Mouse (Mus musculus) heart, adult 9 months (tissue): ENCODE data around the gene Tex11.
"Not testable (repeated sequence)": the region's sequence is repeated elsewhere in the genome, so short reads cannot be mapped to it uniquely, and the experiment has no call there.

Experiments used
- DNase-seq, 2 experiments: peaks; one replicate each; pipeline ENCODE4 v3.0.0; 2022; ENCODE audit warnings: low spot score in 2 of 2

Tex11 gene

GRCm38 (mm10) chrX:101059541-101059940 is at the start of gene Tex11:
TSS of gene Tex11 (minus strand) at chrX:101059667.
- no peak for DNase-seq

DNA sequence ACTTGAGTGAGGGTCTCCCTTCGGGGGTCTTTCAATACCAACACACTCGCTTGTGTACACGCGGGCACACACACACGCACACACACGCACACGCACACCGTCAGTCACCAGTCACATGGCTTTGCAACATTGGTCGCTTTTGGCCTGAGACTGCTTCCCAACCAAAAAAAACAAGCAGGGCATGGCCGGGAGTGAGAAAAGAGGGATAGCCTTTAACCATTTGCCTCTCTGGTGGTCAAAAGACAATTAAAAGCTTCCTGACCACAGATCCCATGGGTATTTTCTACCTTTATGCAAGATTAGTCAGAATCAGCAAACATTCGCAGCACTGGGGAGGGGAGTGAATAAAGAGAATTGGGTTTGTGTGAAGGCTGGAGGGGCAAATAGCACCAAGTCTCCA is 26.5 kb upstream of the Tex11 start, which contains the start of gene Slc7a3:
TSS of gene Slc7a3 (minus strand) at position 101 of the 400 bp plus-strand sequence.
- no peak for DNase-seq

- not testable (repeated sequence) for DNase-seq
Measured at GRCm38 (mm10) chrX:101085211-101085610, 25.7 kb upstream of the Tex11 start.

DNA sequence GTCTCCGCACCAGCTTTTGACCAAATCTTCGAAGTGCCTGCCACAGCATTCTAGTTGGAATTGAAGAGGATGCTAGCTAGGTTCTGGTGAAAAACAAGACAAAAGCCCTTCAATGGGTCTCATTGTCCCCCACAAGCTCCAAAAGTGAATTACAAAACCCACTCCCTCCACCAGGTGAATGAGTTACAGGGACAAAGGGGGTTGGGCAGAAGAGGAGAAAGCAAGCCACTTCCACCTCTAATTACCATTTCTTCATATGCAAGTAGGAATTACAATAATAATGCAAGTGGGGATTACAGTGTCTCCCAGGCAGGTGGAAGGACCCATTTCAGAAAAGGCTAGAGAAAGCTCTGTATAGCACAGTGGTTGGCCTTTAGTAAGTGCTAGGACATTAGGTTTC is 24.7 kb upstream of the Tex11 start:
- DNase-seq, result no peak

DNA sequence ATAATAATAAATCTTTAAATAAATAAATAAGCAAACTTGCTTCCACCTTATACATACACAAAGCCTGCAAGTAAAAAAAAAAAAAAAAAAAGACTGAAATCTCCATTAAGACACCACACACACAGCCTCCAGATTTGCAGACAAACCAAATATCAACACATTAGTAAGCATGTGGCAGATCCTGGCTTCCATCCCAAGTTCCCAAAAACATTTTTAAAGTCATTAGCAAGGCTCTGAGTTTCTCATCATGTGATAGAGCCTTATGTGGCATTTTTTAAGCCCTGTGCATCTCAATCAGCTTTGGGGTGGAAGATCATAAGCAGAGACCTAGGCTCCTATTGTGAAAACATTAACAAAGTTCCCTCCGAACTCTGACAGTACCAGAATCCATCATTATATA is 5.8 kb upstream of the Tex11 start:
- no peak for DNase-seq

- no peak for DNase-seq
Measured at GRCm38 (mm10) chrX:101063503-101063902, 4.0 kb upstream of the Tex11 start.

DNA sequence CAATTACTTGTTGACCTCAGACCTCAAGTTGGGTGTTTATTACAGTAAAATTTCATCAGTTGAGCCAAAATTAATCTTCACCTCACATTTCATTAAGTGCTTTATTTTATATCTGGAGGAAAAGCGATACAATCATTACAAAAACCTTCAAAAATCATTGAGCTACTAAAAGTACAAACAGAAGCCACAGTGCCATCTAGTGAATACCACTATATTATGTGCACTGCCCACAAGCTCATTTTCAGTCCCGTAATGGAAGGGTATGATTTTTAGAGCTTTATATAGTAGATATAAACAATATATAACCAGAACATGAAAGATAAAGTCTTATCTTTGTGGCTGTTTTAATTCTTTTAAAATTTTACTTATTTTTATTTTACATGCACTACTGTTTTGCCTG is 115.8 kb downstream of the Tex11 start:
- no peak for DNase-seq

DNA sequence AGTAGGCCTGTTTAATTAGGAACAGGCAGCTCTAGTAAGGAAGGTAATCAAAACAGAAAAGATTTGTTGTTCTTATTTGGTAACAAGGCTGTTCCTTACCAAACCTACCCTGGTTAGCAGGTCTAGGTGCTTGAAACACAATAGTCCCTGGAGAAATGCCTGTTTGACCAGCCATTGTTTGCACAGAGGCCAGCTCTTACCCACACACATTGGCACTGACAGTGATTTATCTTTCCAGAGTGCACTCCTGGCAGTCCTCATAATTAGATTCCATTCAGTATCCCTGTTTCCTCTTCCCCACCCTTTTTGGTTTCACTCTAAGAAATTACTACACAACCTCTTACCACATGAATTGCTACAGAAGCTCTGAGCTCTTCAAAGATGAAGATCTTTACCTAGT is 220.3 kb downstream of the Tex11 start:
- no peak for DNase-seq

DNA sequence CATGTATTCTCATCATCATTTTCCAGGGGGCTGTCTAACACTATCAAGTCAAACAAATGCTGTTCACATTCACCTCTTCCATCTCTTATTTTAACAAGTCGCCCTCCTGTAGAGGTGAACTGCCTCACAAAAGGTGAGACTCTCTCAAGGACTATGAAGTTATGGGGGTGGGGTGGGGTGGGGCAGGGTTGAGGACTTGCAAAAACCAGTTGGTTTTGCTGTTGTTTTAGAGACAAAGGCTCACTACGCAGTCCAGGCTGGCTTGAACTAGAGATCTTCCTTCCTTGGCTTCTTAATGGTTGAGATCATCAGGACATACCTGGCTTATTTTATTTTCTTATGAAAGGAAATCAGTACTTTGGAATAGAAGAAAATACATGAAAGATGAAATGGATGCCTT is 226.7 kb downstream of the Tex11 start:
- DNase-seq, result no peak

GRCm38 (mm10) chrX:100825557-100825956 is 233.9 kb downstream of the Tex11 start:
- DNase-seq, result no peak

GRCm38 (mm10) chrX:100821149-100821548 is 238.3 kb downstream of the Tex11 start:
- DNase-seq, result no peak

GRCm38 (mm10) chrX:100818681-100819080 is 240.8 kb downstream of the Tex11 start:
- no peak for DNase-seq

GRCm38 (mm10) chrX:100815766-100816165 is 243.7 kb downstream of the Tex11 start:
- DNase-seq, result no peak

DNA sequence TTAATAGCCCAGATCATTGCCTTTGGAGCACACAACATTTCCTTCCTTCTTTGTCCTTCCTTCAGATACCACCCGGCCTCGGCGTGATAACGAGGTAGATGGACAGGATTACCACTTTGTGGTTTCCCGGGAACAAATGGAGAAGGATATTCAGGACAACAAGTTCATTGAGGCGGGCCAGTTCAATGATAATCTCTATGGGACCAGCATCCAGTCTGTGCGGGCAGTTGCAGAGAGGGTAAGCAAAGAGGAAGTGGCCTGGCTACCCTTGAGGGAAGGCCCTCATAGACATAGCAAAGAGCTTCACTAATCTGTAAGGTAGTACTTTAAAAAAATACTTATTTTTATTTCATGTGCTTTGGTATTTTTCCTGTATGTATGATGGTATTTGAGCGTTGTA is 245.3 kb downstream of the Tex11 start:
- no peak for DNase-seq

DNA sequence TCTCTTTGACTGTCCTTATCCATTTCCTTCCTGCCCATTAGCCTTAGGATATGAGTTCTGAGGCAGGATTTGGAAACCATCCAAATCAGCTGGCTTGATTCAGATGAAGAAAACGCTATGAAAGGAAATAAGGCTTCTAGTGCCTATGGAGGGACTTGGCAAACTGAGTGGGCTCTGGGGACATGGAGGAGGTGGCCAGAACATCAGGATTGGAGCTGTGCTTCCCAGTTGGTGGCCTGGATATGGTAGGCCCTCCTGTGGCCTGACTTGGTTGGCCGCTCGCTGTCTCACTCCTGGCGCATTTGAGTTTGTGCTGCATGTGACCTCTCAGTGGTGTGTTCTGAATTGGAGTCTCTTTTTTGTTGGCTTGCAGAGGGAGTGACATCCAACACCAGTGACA is 248.3 kb downstream of the Tex11 start:
- DNase-seq, result no peak

GRCm38 (mm10) chrX:100802034-100802433 is 257.4 kb downstream of the Tex11 start:
- no peak for DNase-seq

GRCm38 (mm10) chrX:100800643-100801042 is 258.8 kb downstream of the Tex11 start:
- no peak for DNase-seq

DNA sequence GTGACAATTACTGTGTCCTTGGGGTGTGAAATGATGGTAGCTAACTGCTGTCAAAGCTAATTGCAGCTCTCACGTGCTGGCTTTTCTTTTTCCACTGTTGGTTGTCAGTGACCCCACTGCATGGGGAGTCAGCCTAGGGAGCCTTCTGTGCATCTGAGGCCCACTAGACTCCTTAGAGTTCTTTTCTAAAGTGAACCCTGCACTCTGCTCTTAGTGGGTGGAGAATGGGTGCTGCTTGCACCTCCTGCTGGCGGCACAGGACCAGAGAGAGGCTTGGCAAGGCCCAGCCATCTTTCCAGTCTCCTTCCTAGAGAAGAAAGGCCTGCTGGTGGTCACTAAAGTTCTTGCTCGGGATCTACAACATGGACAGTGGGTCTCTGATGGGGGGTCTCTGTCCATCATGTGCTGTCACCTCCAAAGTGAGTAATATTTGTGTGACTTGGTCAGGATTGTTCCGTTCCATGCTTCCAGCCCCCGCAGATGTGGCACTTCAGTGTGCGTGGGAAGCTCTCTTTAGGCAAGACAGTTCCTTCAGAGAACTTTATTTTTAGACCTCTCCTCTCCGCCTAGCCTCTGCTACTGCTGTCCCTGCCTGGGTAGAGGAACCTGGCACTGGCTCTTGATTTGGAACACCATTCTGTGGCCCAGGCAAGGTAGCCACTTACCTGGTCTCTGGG is 261.5 kb downstream of the Tex11 start:
- DNase-seq, result no peak

DNA sequence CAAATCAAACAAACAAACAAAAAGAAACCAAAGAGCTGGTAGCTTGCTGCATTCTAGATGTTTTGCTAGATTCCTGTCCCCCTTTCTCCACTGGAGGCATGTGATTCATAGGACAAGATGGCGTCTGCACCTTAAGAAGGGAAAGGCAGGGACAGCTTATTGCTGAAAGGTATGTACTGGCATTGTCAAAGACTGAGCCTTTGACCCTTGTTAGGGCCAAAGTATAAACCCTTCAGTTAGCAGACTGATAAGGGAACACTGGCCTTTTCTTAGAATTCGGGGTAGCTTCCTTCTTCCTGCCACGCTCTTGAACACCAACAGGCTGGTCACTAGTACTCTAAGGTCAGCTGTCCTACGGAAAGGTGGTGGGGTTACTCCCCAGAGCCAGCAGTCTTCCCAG is 262.1 kb downstream of the Tex11 start:
- DNase-seq, result no peak

DNA sequence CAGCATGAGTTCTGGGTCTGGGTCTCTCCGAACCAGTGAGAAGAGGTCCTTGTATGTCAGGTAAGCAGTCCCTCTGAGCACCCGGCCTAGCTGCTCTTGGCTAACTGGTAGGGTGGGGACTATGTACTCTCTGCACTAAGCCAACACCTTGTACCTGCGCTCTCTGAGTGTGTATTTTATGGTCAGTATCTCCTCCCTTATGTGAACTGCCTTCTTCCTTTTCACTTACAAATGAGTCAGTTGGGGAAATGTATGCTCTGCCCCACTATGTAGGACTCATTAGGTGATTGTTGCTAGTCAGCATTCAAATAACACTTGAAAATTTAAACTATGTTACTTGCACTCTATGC is 262.8 kb downstream of the Tex11 start:
- no peak for DNase-seq

GRCm38 (mm10) chrX:100796041-100796740 is 263.3 kb downstream of the Tex11 start:
- no peak for DNase-seq

DNA sequence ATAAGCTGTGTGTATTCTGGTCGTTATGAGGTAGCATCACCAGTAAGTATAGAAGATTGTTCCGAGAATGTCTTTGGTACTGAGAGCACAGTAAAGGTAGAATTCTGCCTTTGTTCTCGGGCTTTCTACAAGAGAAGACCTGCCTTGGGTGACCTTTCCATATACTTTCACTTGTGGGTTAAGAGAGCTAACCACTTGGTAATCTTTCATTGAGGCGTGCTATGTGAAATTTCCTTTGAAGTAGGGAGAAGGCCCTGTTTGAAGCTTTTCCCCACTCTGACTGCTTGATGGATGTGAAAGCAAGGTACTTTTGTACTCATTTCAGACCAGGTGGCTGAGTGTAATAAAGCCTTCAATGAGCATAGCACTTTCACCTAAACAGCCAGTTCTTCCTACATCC is 270.1 kb downstream of the Tex11 start:
- DNase-seq, result no peak
